Mouse (Mus musculus): ENCODE results near the gene Gstm5.

- no peak for TF ChIP-seq CTCF (IDR thresholded peaks at IDR 0.05; ENCODE audit: extremely low read depth, insufficient read depth, low read length)
- TF ChIP-seq POLR2A (IDR thresholded peaks at IDR 0.05; ENCODE audit: extremely low read depth, insufficient read depth, low read length) = no peak
Observed at GRCm38 (mm10) chr3:107868452-107868851, 27.2 kb upstream of the Gstm5 start.
